In genomic region chr15:6369974-6370373, GRCm38 (mm10) we compare ENCODE assay signal across 26 mouse cellular contexts.
DNase-seq lines count a peak whose midpoint lies in the region; ATAC-seq and TF ChIP-seq lines count a peak whose summit lies in the region.
"Had no signal": no experiment of that assay in that cellular context is flagged by ENCODE, and none has a peak within 500 bp of the region (broad histone marks: within the 10 kb centered on the region; RNA-seq: fewer than 3 reads in every experiment).

No protein-coding gene starts in this region.

- TF ChIP-seq CTCF in cerebellum, adult 2 months (IDR thresholded peaks at IDR 0.05; ENCODE audit: borderline replicate concordance, insufficient read depth, low read depth, low read length) = no peak

- H3K4me2 ChIP-seq in limb, embryonic 12.5 days = no peak overlapping the region
- H3K4me2 ChIP-seq in embryonic facial prominence, embryonic 15.5 days (replicated peaks) = no peak overlapping the region
- no peak overlapping the region for H3K4me2 ChIP-seq in limb, embryonic 14.5 days (replicated peaks; ENCODE audit: low read depth, low read length, severe bottlenecking)
- H3K4me2 ChIP-seq: forebrain, embryonic 13.5 days; heart, embryonic 13.5 days; hindbrain, embryonic 14.5 days had no signal

- H3K27ac ChIP-seq in limb, embryonic 12.5 days = peak overlapping the region; percentile 64
- H3K27ac ChIP-seq in limb, embryonic 10.5 days = no peak overlapping the region; the same call in 1 of the 2 replicates
- 0 out of 2 replicates have a peak overlapping the region, but pooled peaks have one; percentile 34 for H3K27ac ChIP-seq in embryonic facial prominence, embryonic 15.5 days (replicated peaks)
- 0 out of 2 replicates have a peak overlapping the region, but pooled peaks have one; percentile 67 for H3K27ac ChIP-seq in limb, embryonic 14.5 days (replicated peaks; ENCODE audit: low read depth, low read length)
- no peak overlapping the region for H3K27ac ChIP-seq in cerebellum, adult 2 months (ENCODE audit: insufficient read depth, low read length)
- H3K27ac ChIP-seq: forebrain, embryonic 10.5 days; forebrain, embryonic 13.5 days; heart, adult 2 months; heart, embryonic 10.5 days; heart, embryonic 13.5 days; hindbrain, embryonic 14.5 days; hindbrain, postnatal 0 days had no signal

- TF ChIP-seq POLR2A in limb, embryonic 14.5 days (IDR thresholded peaks at IDR 0.05; ENCODE audit: borderline replicate concordance, extremely low read depth, insufficient read depth, insufficient read length) = no peak
- no peak for TF ChIP-seq POLR2A in cerebellum, adult 2 months (IDR thresholded peaks at IDR 0.05; ENCODE audit: borderline replicate concordance, insufficient read depth, low read length)

- no peak overlapping the region for H3K9ac ChIP-seq in limb, embryonic 12.5 days (replicated peaks)
- H3K9ac ChIP-seq in embryonic facial prominence, embryonic 15.5 days = no peak overlapping the region
- H3K9ac ChIP-seq in limb, embryonic 14.5 days (ENCODE audit: low read depth, low read length, severe bottlenecking) = no peak overlapping the region
- H3K9ac ChIP-seq: forebrain, embryonic 13.5 days; heart, embryonic 13.5 days; hindbrain, embryonic 14.5 days had no signal

- DNase-seq in limb, embryonic 10.5 days (ENCODE audit: low spot score) = no peak
- DNase-seq in limb, embryonic 14.5 days (ENCODE audit: low spot score) = peak; percentile 58
- no peak for DNase-seq in cerebellum, adult 2 months
- DNase-seq in cerebellum, adult 11 months = no peak
- DNase-seq: adrenal gland, adult 8-10 months; adrenal gland, postnatal 25 days; cerebellum, adult 18-20 months; cerebellum, postnatal 10 days; cerebellum, postnatal 36 days; embryo, embryonic 11 days; gastrocnemius, postnatal 10 days; gastrocnemius, postnatal 36 days; heart, adult 2 months; heart, postnatal 14 days; heart, postnatal 4 days had no signal

- H3K36me3 ChIP-seq in limb, embryonic 12.5 days = no peaks in the 10 kb centered on the region
- no peaks in the 10 kb centered on the region for H3K36me3 ChIP-seq in limb, embryonic 10.5 days
- no peaks in the 10 kb centered on the region for H3K36me3 ChIP-seq in embryonic facial prominence, embryonic 15.5 days
- no peaks in the 10 kb centered on the region for H3K36me3 ChIP-seq in limb, embryonic 14.5 days (ENCODE audit: control insufficient read depth, insufficient read depth, low read length)
- H3K36me3 ChIP-seq: forebrain, embryonic 10.5 days; heart, embryonic 10.5 days; heart, embryonic 13.5 days had no signal

- WGBS in limb, embryonic 12.5 days = 29% methylated on average over 1 of the region's 1 CpGs
- WGBS in limb, embryonic 10.5 days = 69% methylated on average over 1 of the region's 1 CpGs
- 13% methylated on average over 1 of the region's 1 CpGs for WGBS in embryonic facial prominence, embryonic 15.5 days
- 15% methylated on average over 1 of the region's 1 CpGs for WGBS in limb, embryonic 14.5 days
- WGBS in cerebellum, adult 2 months = 51% methylated on average over 1 of the region's 1 CpGs

- ATAC-seq in limb, embryonic 12.5 days (ENCODE audit: insufficient number of reproducible peaks, insufficient read depth, low FRiP score, low TSS enrichment, low read depth) = no peak
- peak; percentile 43; the same call in 1 of the 2 replicates for ATAC-seq in embryonic facial prominence, embryonic 15.5 days (ENCODE audit: insufficient number of reproducible peaks, low FRiP score, low TSS enrichment, low read depth)
- no peak for ATAC-seq in limb, embryonic 14.5 days (ENCODE audit: low FRiP score, low read depth)
- ATAC-seq: activated CD4-positive, CD25-positive, alpha-beta regulatory T cell, adult 4 months; forebrain, embryonic 13.5 days; forebrain, embryonic 16.5 days; hindbrain, postnatal 0 days; inflammation-experienced regulatory T-cells, adult 6 months had no signal

- no peaks in the 10 kb centered on the region for H3K27me3 ChIP-seq in limb, embryonic 12.5 days
- H3K27me3 ChIP-seq in limb, embryonic 10.5 days (ENCODE audit: low read depth, poor library complexity, severe bottlenecking) = no peaks in the 10 kb centered on the region
- no peaks in the 10 kb centered on the region for H3K27me3 ChIP-seq in embryonic facial prominence, embryonic 15.5 days
- H3K27me3 ChIP-seq in limb, embryonic 14.5 days (ENCODE audit: control insufficient read depth, insufficient read depth, low read length) = no peaks in the 10 kb centered on the region
- H3K27me3 ChIP-seq in cerebellum, adult 2 months (ENCODE audit: control insufficient read depth, insufficient read depth, low read length) = no peaks in the 10 kb centered on the region
- H3K27me3 ChIP-seq: forebrain, embryonic 13.5 days; heart, embryonic 13.5 days had no signal

- no peaks in the 10 kb centered on the region for H3K9me3 ChIP-seq in limb, embryonic 12.5 days
- no peaks in the 10 kb centered on the region for H3K9me3 ChIP-seq in limb, embryonic 10.5 days (replicated peaks)
- no peaks in the 10 kb centered on the region for H3K9me3 ChIP-seq in embryonic facial prominence, embryonic 15.5 days (replicated peaks)
- no peaks in the 10 kb centered on the region for H3K9me3 ChIP-seq in limb, embryonic 14.5 days (ENCODE audit: control insufficient read depth, low read length)
- H3K9me3 ChIP-seq: forebrain, embryonic 10.5 days; forebrain, embryonic 13.5 days; heart, embryonic 10.5 days; heart, embryonic 13.5 days had no signal

- H3K4me3 ChIP-seq in limb, embryonic 12.5 days (replicated peaks) = no peak overlapping the region
- H3K4me3 ChIP-seq in limb, embryonic 10.5 days = no peak overlapping the region
- no peak overlapping the region for H3K4me3 ChIP-seq in embryonic facial prominence, embryonic 15.5 days (replicated peaks)
- no peak overlapping the region for H3K4me3 ChIP-seq in limb, embryonic 14.5 days (replicated peaks; ENCODE audit: low read length)
- H3K4me3 ChIP-seq in cerebellum, adult 2 months (replicated peaks; ENCODE audit: insufficient read depth, low read depth, low read length) = no peak overlapping the region
- H3K4me3 ChIP-seq: forebrain, embryonic 10.5 days; forebrain, embryonic 13.5 days; heart, adult 2 months; heart, embryonic 10.5 days; heart, embryonic 13.5 days had no signal

- peaks cover 19% of the 10 kb centered on the region; the same call in 1 of the 2 replicates for H3K4me1 ChIP-seq in limb, embryonic 12.5 days (replicated peaks)
- H3K4me1 ChIP-seq in limb, embryonic 10.5 days = peaks cover 14% of the 10 kb centered on the region; the same call in 1 of the 2 replicates
- H3K4me1 ChIP-seq in embryonic facial prominence, embryonic 15.5 days = peaks cover 5% of the 10 kb centered on the region
- H3K4me1 ChIP-seq in limb, embryonic 14.5 days (ENCODE audit: control insufficient read depth, insufficient read depth, low read length) = peaks cover 9% of the 10 kb centered on the region
- no peaks in the 10 kb centered on the region for H3K4me1 ChIP-seq in cerebellum, adult 2 months (ENCODE audit: control insufficient read depth, insufficient read depth, low read length)
- H3K4me1 ChIP-seq: forebrain, embryonic 10.5 days; forebrain, embryonic 13.5 days; heart, embryonic 13.5 days had no signal

Comparison
In these comparisons a context has a peak if more than half of its experiments do, and no peak if none do; other contexts are left out.
1. H3K27ac ChIP-seq: peak in limb, embryonic 12.5 days (single experiment), embryonic facial prominence, embryonic 15.5 days (single experiment) and limb, embryonic 14.5 days (single experiment); none in limb, embryonic 10.5 days (single experiment) and cerebellum, adult 2 months (single experiment).